Mouse (Mus musculus) small intestine, adult 2 months (tissue): ENCODE measurements around the gene Cep131. TPM values are rescaled to one million over a fixed set of nuclear protein-coding genes. Genes with fewer than 3 reads are reported as not detected.

ENCODE experiments used
- H3K27ac ChIP-seq: fragments of 200-500 bp; 2 replicates; pipeline ENCODE4 v1.5.1; 2012; ENCODE audit warnings: low read depth, low read length, control low read depth, inconsistent platforms; ENCODE audit not compliant: insufficient read depth
- H3K27me3 ChIP-seq: fragments of 200-500 bp; 2 replicates; pipeline ENCODE4 v1.6.1; 2012; ENCODE audit warnings: mild to moderate bottlenecking, moderate library complexity, low read length, inconsistent platforms; ENCODE audit not compliant: control insufficient read depth, insufficient read depth
- H3K36me3 ChIP-seq: fragments of 200-500 bp; 2 replicates; pipeline ENCODE4 v1.6.1; 2012; ENCODE audit warnings: mild to moderate bottlenecking, low read length, control low read depth, inconsistent platforms; ENCODE audit not compliant: control insufficient read depth, insufficient read depth
- H3K4me1 ChIP-seq: fragments of 200-500 bp; 2 replicates; pipeline ENCODE4 v1.6.1; 2012; ENCODE audit warnings: low read length, inconsistent platforms, mixed read lengths; ENCODE audit not compliant: control insufficient read depth, insufficient read depth, insufficient read length
- H3K4me3 ChIP-seq: fragments of 200-500 bp; 2 replicates; pipeline ENCODE4 v1.5.1; 2012; ENCODE audit warnings: low read depth, mild to moderate bottlenecking, control low read depth, inconsistent platforms, low read length, moderate library complexity
- CTCF ChIP-seq: fragments of 200-500 bp; IDR thresholded peaks from 2 replicates; pipeline ENCODE4 v1.5.1; 2012; ENCODE audit warnings: low read depth, mild to moderate bottlenecking, control low read depth, inconsistent platforms, low read length, moderate library complexity, mixed read lengths; ENCODE audit not compliant: insufficient replicate concordance, insufficient read length; ENCODE audit errors: extremely low read depth
- POLR2A ChIP-seq: fragments of 200-500 bp; IDR thresholded peaks from 2 replicates; pipeline ENCODE4 v1.6.1; 2012; ENCODE audit warnings: low read depth, mild to moderate bottlenecking, control low read depth, inconsistent platforms, low read length, moderate library complexity
- WGBS: fragments of 180-500 bp; shearing (Covaris S2); methylation state at CpG from one replicate; pipeline ENCODE4 v1.1.7; 2018; 5-methylcytosine and 5-hydroxymethylcytosine counted together
- polyA plus RNA-seq: library from polyadenylated mRNA; depleted of rRNA; stranded (reverse); fragments of >200 nt; gene quantifications from 2 replicates; pipeline ENCODE4 v1.2.3, GENCODE M21; 2012

Cep131 gene
- polyA plus RNA-seq, 1 experiment = 3.2 TPM

DNA sequence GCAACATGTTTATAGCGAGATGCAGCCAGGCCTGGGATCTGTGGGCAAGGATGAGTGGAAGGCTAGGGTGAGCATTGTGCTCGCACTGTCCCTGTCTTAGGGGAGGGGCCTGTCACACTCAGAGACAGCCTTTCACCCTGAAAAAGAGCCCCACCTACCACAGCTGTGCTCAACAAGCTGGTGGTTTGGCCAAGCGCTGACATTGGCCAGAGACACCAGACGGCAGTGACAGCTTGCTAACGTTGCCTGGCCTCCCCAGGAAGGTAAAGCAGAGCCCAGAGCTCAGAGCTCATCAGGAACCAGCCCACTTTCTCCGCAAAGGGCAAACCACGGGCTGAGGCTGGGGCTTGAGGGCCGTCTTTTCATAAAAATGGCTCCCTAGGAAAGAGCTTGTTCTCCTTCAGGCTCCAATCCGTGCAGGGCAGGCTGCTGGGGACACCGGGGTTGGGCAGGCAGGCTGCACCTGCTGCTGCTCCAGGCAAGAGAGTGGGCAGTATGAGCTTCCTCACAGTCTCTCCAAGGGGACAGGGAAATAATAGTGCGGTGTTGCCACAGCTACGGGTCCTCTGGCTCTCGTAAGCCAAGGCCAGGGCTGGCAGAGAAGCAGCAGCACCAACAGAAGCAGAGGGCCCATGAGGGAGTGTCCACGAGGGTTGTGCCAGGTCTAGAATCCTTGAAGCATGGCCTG, 35.4 kb downstream of the Cep131 start:
- Histone ChIP-seq H3K4me3 (no peak overlapping the region), H3K4me1 (peaks cover 3% of the 10 kb centered on the region; the same call in 1 of the 2 replicates), H3K27ac (no peak overlapping the region), H3K27me3 (peaks cover 24% of the 10 kb centered on the region), H3K36me3 (no peaks in the 10 kb centered on the region)
- WGBS = 55% methylated on average over 14 of the region's 14 CpGs
- no peak for TF ChIP-seq POLR2A
- TF ChIP-seq CTCF = no peak

- H3K36me3 ChIP-seq = no peaks in the 10 kb centered on the region
- TF ChIP-seq CTCF (no peak), POLR2A (no peak)
- no peak overlapping the region for H3K27ac ChIP-seq
- peaks cover 30% of the 10 kb centered on the region for H3K27me3 ChIP-seq
- 84% methylated on average over 8 of the region's 8 CpGs for WGBS
- H3K4me3 ChIP-seq = no peak overlapping the region
- peaks cover 3% of the 10 kb centered on the region; the same call in 1 of the 2 replicates for H3K4me1 ChIP-seq
Observed at GRCm38 (mm10) chr11:120049067-120049466, 37.6 kb downstream of the Cep131 start.

DNA sequence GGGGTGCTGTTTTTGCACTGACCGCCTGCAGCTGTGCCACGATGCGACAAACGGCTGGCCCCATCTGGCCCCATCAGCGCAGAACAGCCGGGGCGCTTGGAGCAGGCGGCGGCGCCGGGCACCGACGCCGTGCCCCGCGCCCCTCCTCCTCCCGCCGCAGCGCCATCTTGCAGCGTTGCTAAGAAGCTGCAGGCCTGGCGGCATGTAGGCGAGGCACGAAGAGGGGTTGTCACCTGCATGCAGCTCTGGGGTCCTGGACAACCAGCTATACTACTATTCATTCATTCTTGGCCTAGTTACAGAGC, 38.4 kb downstream of the Cep131 start:
- Histone ChIP-seq H3K36me3 (no peaks in the 10 kb centered on the region), H3K27me3 (peaks cover 30% of the 10 kb centered on the region), H3K4me3 (no peak overlapping the region), H3K4me1 (peaks cover 3% of the 10 kb centered on the region; the same call in 1 of the 2 replicates), H3K27ac (no peak overlapping the region)
- WGBS = 11% methylated on average over 23 of the region's 23 CpGs
- TF ChIP-seq CTCF (no peak), POLR2A (no peak)

DNA sequence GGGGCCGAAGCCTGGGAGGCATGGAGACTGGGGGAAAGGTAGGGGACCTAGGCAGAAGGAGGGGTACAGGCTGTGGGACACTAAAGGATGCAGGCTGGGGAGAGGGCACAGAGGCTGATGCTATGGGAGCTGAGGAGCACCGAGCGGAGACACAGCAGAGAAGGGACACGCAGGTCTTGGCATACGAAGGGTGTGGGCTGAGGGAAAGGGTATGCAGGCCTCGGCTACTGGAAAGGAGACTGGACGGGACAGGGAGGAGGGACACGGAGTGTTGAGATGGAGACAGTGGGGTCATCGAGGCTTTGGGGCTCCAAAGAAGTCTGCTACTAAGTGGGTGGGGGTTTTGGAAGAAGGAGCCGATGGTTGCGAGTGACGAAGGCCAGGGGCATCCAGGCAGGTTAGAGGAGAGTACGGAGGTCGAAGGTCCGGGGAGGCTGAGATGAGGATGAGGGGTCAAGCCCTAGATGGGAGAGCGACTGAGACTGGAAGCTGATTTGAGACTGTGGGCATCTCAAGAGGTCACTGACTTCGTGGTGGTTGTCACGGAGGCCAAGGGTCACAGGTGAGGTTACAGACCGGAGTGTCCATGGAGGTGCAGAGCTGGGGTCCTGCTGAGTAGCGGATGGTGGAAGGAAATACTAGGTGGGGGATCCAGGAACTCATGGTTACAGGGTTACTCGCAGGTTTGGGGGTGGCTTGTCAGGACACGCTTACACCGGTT, 38.9 kb downstream of the Cep131 start:
- Histone ChIP-seq H3K27ac (no peak overlapping the region), H3K4me3 (peak overlapping the region; percentile 59; the same call in 1 of the 2 replicates), H3K4me1 (peaks cover 3% of the 10 kb centered on the region; the same call in 1 of the 2 replicates), H3K27me3 (peaks cover 30% of the 10 kb centered on the region), H3K36me3 (no peaks in the 10 kb centered on the region)
- 26% methylated on average over 23 of the region's 23 CpGs for WGBS
- TF ChIP-seq POLR2A (no peak), CTCF (no peak)

DNA sequence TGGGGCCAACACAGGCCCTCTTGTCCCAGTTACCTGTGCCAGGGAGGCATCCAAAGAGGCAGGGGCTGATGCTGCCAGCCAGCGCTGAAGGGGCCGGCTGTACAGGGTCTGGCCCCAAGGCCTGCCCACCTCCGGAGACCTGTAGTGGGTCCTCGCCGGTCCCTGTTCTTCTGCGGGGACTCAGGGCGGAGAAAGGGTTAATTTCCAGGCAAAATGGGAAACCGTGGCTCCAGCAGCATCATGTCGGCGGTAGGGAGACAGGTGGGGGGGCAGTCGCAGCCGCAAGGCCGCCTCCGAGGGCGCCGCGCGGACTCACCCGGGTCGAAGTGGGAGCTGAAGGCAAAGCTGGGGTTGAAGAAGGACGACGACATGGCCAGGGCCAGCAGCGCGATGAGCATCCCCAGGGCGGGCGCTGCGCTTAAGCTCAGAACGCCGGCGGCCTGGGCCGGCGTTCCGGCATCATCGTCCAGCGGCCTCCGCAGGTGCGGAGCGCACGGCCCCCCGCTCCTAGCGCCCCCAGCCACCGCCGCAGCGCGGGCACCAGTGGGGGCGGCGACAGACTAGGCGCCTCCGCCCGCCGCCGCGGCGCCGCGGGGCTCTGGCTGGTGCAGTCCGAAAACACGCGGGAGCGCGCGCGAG, 40.0 kb downstream of the Cep131 start, which contains the start of gene Aatk:
Aatk (minus strand) TSS at position 615 of the 639 bp plus-strand sequence.
- Histone ChIP-seq H3K27me3 (peaks cover 30% of the 10 kb centered on the region), H3K4me3 (peak within 1 kb of the TSS; percentile 59), H3K36me3 (no peaks in the 10 kb centered on the region), H3K27ac (no peak within 1 kb of the TSS), H3K4me1 (peaks cover 5% of the 10 kb centered on the region)
- TF ChIP-seq POLR2A = no peak
- no peak for TF ChIP-seq CTCF
- 3% methylated on average over 63 of the region's 63 CpGs for WGBS

DNA sequence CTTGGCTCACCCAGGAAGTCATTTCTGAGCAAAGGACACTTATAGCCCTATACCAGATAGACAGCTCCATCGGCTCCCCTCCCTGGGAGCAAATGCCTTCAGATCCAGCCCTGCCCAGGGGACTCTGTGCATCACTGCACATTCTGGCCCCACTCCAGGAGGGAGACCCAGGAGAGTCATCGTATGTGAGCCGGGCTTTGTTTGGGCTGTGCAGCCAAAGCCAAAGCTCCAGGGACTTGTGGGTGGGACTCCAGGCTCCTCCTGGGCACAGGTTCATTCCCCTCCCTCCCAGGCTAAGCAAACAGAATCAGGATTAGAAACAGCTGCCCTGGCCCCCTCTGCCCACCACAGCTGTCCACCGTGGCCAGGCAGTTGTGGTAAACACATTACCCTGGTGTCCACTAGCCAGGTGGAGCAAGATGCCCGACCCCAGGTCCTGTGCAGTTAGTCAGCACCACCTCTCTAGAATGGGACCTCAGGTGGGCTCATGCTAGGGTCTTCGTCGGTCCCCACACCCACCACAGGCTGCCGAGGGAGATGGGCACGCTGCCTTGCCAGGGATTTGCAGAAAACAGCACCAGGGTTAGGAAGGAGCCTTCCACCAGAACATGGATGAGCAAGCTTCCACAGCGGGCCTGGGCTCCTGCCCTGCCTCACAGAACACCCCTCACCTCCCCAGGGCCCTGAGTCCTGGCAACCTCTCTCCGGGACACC, 40.6 kb downstream of the Cep131 start:
- H3K4me3 ChIP-seq = peak overlapping the region; percentile 59

More for the DNA sequence above, 40.6 kb downstream of the Cep131 start:
- Histone ChIP-seq H3K27ac (no peak overlapping the region), H3K36me3 (no peaks in the 10 kb centered on the region), H3K27me3 (peaks cover 30% of the 10 kb centered on the region), H3K4me1 (peaks cover 5% of the 10 kb centered on the region)
- WGBS = 47% methylated on average over 11 of the region's 11 CpGs
- TF ChIP-seq CTCF (no peak), POLR2A (no peak)
